Mouse (Mus musculus) heart, adult 2 months (tissue): ENCODE results near the gene Pias4. TPM values are rescaled to one million over a fixed set of nuclear protein-coding genes. Genes with fewer than 3 reads are reported as not detected.
A peak's percentile ranks its signal among the peaks of the same experiment; 100 is the strongest.

Source experiments
- DNase-seq, 2 experiments: peaks; one replicate each; pipeline ENCODE4 v3.0.0; 2021
- H3K27ac ChIP-seq: fragments of 200-600 bp; 2 replicates; pipeline ENCODE4 v1.8.1; 2022
- H3K27me3 ChIP-seq: fragments of 200-500 bp; 2 replicates; pipeline ENCODE4 v1.6.1; 2012; ENCODE audit warnings: mild to moderate bottlenecking, low read length, inconsistent platforms, mixed read lengths; ENCODE audit not compliant: control insufficient read depth, insufficient read depth
- H3K36me3 ChIP-seq: fragments of 200-500 bp; 2 replicates; pipeline ENCODE4 v1.6.1; 2012; ENCODE audit warnings: low read length, inconsistent platforms; ENCODE audit not compliant: control insufficient read depth, insufficient read depth
- H3K4me1 ChIP-seq: fragments of 200-500 bp; 2 replicates; pipeline ENCODE4 v1.6.1; 2011; ENCODE audit warnings: low read length; ENCODE audit not compliant: control insufficient read depth, insufficient read depth
- H3K4me3 ChIP-seq: fragments of 200-600 bp; 2 replicates; pipeline ENCODE4 v1.8.1; 2022
- H3K79me2 ChIP-seq: fragments of 200-500 bp; replicated peaks from 2 replicates; pipeline ENCODE4 v1.6.1; 2012; ENCODE audit warnings: mild to moderate bottlenecking, inconsistent platforms, low read length, moderate library complexity, mixed read lengths; ENCODE audit not compliant: control insufficient read depth, insufficient read depth
- H3K9ac ChIP-seq: fragments of 200-500 bp; 2 replicates; pipeline ENCODE4 v1.6.1; 2012; ENCODE audit warnings: low read depth, mild to moderate bottlenecking, control low read depth, inconsistent platforms, low read length, mixed read lengths
- CTCF ChIP-seq: fragments of 200-600 bp; IDR thresholded peaks from 2 replicates; pipeline ENCODE4 v1.8.1; 2022; ENCODE audit warnings: antibody characterized with exemption, mild to moderate bottlenecking, moderate library complexity
- EP300 ChIP-seq: fragments of 200-500 bp; IDR thresholded peaks from 2 replicates; pipeline ENCODE4 v1.6.1; 2011; ENCODE audit warnings: low read depth, low read length, control low read depth; ENCODE audit not compliant: insufficient read depth
- POLR2A ChIP-seq: fragments of 200-500 bp; IDR thresholded peaks from 2 replicates; pipeline ENCODE4 v1.6.1; 2011; ENCODE audit warnings: mild to moderate bottlenecking, low read depth, low read length, control low read depth; ENCODE audit not compliant: insufficient read depth
- WGBS: fragments of 180-500 bp; shearing (Covaris S2); methylation state at CpG from one replicate; pipeline ENCODE4 v1.1.7; 2018; 5-methylcytosine and 5-hydroxymethylcytosine counted together
- intact Hi-C: fragments of 180-260 bp; cut with DNase I; formaldehyde crosslinking; loops from one replicate; pipeline ENCODE4 v1.15.1; 2025
- polyA plus RNA-seq: library from polyadenylated mRNA; depleted of rRNA; stranded (reverse); fragments of >200 nt; gene quantifications from 2 replicates; pipeline ENCODE4 v1.2.3, GENCODE M21; 2012
- total RNA-seq, 2 experiments: library from RNA; stranded (reverse); gene quantifications; 2 replicates each; pipeline ENCODE4 v1.2.3; 2021

Gene Pias4
- total and polyA plus RNA-seq, 3 experiments = 14.1 to 22.3 (median 16.5) TPM

DNA sequence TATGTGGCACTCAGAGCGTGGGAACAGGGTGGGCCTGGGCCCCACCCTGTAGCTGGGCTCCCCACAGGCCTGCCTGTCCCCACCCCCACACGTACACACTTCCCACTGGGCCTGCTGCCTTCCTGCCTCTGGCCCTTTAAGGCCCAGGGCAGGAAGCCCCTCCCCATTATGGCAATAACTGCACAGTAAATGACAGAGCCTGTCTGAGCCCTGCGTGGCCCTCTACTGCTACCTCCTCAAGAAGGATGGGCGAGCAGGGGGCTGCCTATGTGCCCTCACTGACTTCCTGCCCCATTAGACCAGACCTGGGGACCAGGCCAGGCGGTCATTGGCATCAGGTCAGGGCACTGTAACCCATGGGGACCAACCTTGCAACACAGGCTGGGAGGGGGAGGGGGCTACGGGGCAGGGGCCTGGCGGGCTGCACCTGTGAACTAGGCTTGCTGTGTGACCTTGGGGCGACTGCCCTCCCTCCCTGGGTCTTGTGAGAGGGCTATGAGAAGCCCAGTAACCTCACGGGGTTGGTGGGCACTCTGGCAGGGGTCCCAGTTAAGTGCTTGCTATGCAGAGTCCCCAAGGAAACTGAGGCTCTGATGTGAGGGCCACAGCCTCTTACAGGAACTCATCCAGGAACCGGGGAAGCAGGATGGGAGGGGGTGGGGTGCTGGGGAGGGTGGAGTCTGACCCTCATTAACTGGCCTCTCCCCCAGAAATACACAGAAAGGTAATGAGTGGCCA lies 26.8 kb downstream of the Pias4 start:
- H3K4me3 ChIP-seq = peak overlapping the region; percentile 45
- peaks cover 28% of the 10 kb centered on the region for H3K4me1 ChIP-seq
- peak; percentile 64 to 71 for DNase-seq
- intact Hi-C loops = no loop called here
- H3K36me3 ChIP-seq = no peaks in the 10 kb centered on the region; the same call in 1 of the 2 replicates
- TF ChIP-seq POLR2A (no peak), EP300 (no peak)
- peaks cover 32% of the 10 kb centered on the region for H3K79me2 ChIP-seq
- H3K27ac ChIP-seq = peak overlapping the region; percentile 83
- WGBS = 22% methylated on average over 10 of the region's 10 CpGs
- no peaks in the 10 kb centered on the region for H3K27me3 ChIP-seq
- H3K9ac ChIP-seq = peak overlapping the region; percentile 66

DNA sequence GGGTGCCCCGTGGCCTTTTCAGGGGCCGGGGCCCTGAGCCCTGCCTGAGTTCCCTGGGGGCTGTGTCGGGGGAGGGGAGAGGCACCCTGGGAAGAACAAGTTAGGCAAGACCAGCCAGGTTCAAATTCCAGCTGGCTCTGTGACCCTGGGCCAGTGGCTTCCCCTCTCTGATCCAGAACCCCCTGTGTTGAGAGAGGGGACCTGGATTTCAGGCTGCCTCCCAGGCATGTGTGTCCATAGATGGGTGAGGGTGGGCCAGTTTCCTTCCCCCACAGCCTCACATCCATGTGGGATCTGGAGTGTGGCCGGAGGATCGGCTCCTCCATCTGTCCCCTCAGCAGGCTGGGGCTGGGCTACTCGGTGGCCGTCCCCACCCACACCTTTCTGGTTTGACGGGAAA lies 27.7 kb downstream of the Pias4 start:
- Histone ChIP-seq H3K36me3 (no peaks in the 10 kb centered on the region; the same call in 1 of the 2 replicates), H3K27ac (peak overlapping the region; percentile 83), H3K4me3 (peak overlapping the region; percentile 45), H3K27me3 (no peaks in the 10 kb centered on the region), H3K4me1 (peaks cover 24% of the 10 kb centered on the region), H3K9ac (peak overlapping the region; percentile 66), H3K79me2 (peaks cover 29% of the 10 kb centered on the region)
- peak in 1 of 2 experiments; percentile 45 for DNase-seq
- TF ChIP-seq POLR2A (no peak), CTCF (no peak), EP300 (no peak)
- 19% methylated on average over 8 of the region's 8 CpGs for WGBS
- intact Hi-C loops = no loop called here

DNA sequence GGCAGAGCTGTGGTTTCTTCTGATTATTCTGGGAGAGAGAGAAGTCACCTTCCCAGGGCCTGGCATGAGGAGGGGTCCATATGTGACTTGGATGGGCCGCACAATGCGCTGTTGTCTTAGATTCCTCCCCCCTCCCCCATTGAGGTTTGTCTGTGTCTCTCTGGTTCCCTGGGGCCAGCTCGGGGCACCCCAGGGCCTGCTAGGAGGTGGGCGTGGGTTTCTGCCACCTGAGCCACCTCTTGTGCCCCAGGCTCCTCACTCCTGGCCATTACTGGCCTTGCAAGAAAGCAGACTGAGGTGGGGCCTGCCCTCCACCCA lies 28.2 kb downstream of the Pias4 start:
- H3K9ac ChIP-seq = 0 out of 2 replicates have a peak overlapping the region, but pooled peaks have one; percentile 10
- WGBS = 56% methylated on average over 4 of the region's 4 CpGs
- intact Hi-C loops = loop anchor here (2.0 kb wide), 1 partner anchor 27 kb away; the partner anchor contains the start of gene Pias4
- peaks cover 24% of the 10 kb centered on the region for H3K4me1 ChIP-seq
- no peaks in the 10 kb centered on the region for H3K27me3 ChIP-seq
- no peaks in the 10 kb centered on the region for H3K36me3 ChIP-seq
- peak overlapping the region; percentile 83 for H3K27ac ChIP-seq
- TF ChIP-seq CTCF = no peak
- peaks cover 28% of the 10 kb centered on the region for H3K79me2 ChIP-seq
- peak overlapping the region; percentile 13; the same call in 1 of the 2 replicates for H3K4me3 ChIP-seq
- no peak for DNase-seq

DNA sequence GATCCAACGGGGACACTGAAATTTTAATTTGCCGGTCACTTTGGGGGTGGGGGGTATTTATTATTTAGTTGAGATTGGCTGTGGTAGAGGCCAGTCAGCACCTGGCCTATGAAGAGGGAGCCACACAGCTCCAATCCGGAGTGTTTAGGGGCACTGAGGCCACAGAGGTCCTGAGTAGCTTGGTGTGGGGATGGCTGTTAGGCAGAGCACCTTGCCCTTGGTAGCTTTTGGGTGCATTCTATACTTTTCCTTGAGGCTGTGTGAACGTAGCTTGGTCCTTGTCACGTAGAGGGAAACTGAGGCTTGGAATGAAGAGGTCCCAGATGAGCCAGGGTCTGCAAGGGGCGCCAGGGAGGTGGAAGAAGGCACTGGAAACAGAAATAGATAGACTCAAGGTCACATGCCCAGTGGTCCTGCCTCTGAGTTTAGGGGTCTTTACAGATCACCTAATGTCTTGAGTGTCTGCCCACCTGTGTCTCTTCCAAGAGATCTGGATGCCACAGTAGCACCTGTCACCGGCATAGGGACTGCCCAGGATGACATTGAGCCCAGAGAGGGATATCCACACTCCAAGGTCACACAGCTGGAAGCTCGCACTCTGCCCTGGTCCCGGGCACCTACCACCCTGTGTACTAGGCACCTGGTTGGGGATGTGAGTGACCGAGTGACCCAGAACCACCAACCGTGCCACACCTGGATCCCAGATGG lies 28.7 kb downstream of the Pias4 start:
- TF ChIP-seq CTCF (no peak), EP300 (no peak), POLR2A (no peak)
- peak overlapping the region; percentile 99 for H3K27ac ChIP-seq
- H3K4me1 ChIP-seq = peaks cover 24% of the 10 kb centered on the region
- no peaks in the 10 kb centered on the region for H3K36me3 ChIP-seq
- H3K27me3 ChIP-seq = no peaks in the 10 kb centered on the region
- peak overlapping the region; percentile 85 for H3K4me3 ChIP-seq
- 33% methylated on average over 11 of the region's 11 CpGs for WGBS
- DNase-seq = peak in 1 of 2 experiments; percentile 25
- intact Hi-C loops = loop anchor here (2.0 kb wide), 1 partner anchor 28 kb away; the partner anchor contains the start of gene Pias4
- peaks cover 23% of the 10 kb centered on the region for H3K79me2 ChIP-seq
- H3K9ac ChIP-seq = peak overlapping the region; percentile 15

DNA sequence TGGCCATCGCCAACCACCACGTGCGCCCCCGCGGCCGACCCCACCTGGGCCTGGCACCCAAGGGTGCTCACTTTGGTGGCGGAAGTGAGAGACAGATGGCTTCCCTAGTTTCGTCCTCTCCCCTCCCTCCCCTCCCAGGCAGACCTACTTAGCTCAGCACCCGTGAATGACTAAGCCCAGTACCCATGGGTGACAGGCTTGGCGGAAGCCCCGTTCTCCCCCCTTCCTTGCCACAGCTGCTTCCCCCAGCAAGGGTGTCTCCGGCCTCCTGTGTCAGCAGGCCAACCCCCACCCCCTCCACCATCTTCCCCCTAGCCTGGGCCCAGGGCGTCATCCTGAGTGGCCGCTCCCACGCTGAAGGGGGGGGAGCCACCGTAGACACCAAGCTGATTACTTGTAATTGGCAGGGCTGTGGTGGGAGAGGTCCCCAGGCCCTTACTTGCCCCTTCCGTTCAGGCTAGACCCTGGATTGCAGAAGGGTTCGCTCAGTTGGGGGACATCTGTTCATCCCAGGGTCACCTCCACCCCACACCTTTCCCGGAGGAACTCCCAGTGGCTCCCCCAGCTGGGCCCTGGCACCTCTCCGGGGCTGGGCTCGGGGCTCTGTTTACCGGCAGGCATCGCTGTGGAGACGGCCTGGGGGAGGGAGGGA lies 29.5 kb downstream of the Pias4 start:
- H3K27me3 ChIP-seq = no peaks in the 10 kb centered on the region
- TF ChIP-seq EP300 = 0 out of 2 replicates have a peak, but pooled peaks have one; percentile 45
- TF ChIP-seq CTCF = no peak
- under 1% methylated on average over 22 of the region's 24 CpGs for WGBS
- H3K4me1 ChIP-seq = peaks cover 25% of the 10 kb centered on the region
- H3K4me3 ChIP-seq = peak overlapping the region; percentile 85
- H3K36me3 ChIP-seq = no peaks in the 10 kb centered on the region
- intact Hi-C loops = loop anchor here (2.0 kb wide), 1 partner anchor 29 kb away; the partner anchor contains the start of gene Pias4
- H3K79me2 ChIP-seq = peaks cover 17% of the 10 kb centered on the region
- H3K27ac ChIP-seq = peak overlapping the region; percentile 99
- no peak for DNase-seq
- H3K9ac ChIP-seq = peak overlapping the region; percentile 90
